Mouse (Mus musculus) stomach, postnatal 0 days (tissue): ENCODE results near the gene Clcn5. TPM values are rescaled to one million over a fixed set of nuclear protein-coding genes. Genes with fewer than 3 reads are reported as not detected.

Experiments used
- ATAC-seq: fragments of 200-750 bp; cut with Nextera tagmentation; 2 replicates; pipeline ENCODE4 v1.8.0; 2017; ENCODE audit not compliant: low FRiP score, low TSS enrichment
- DNase-seq: peaks from one replicate; pipeline ENCODE4 v3.0.0-alpha.2; 2016; ENCODE audit warnings: low spot score
- H3K27ac ChIP-seq: fragments of 300-500 bp; sonication (generic); replicated peaks from 2 replicates; pipeline ENCODE4 v1.5.1; 2014; ENCODE audit warnings: mild to moderate bottlenecking, control low read depth
- H3K27me3 ChIP-seq: fragments of 300-500 bp; sonication (generic); 2 replicates; pipeline ENCODE4 v1.6.1; 2014; ENCODE audit warnings: low read length; ENCODE audit not compliant: control insufficient read depth, insufficient read depth
- H3K36me3 ChIP-seq: fragments of 300-500 bp; sonication (generic); 2 replicates; pipeline ENCODE4 v1.6.1; 2014; ENCODE audit warnings: low read length, mixed read lengths; ENCODE audit not compliant: control insufficient read depth, insufficient read depth
- H3K4me1 ChIP-seq: fragments of 300-500 bp; sonication (generic); replicated peaks from 2 replicates; pipeline ENCODE4 v1.6.1; 2014; ENCODE audit warnings: antibody characterized with exemption; ENCODE audit not compliant: control insufficient read depth, insufficient read depth
- H3K4me2 ChIP-seq: fragments of 300-500 bp; sonication (generic); replicated peaks from 2 replicates; pipeline ENCODE4 v1.6.1; 2014; ENCODE audit warnings: low read depth, mild to moderate bottlenecking, control low read depth, moderate library complexity
- H3K4me3 ChIP-seq: fragments of 300-500 bp; sonication (generic); 2 replicates; pipeline ENCODE4 v1.5.1; 2014; ENCODE audit warnings: low read depth, low read length, control low read depth
- H3K9ac ChIP-seq: fragments of 300-500 bp; sonication (generic); 2 replicates; pipeline ENCODE4 v1.6.1; 2014; ENCODE audit warnings: mild to moderate bottlenecking, low read length, control low read depth, mixed read lengths
- H3K9me3 ChIP-seq: fragments of 300-500 bp; sonication (generic); 2 replicates; pipeline ENCODE4 v1.6.1; 2016; ENCODE audit warnings: low read length; ENCODE audit not compliant: control insufficient read depth
- CTCF ChIP-seq: IDR thresholded peaks from 2 replicates; pipeline ENCODE4 v1.5.1; 2016; ENCODE audit warnings: antibody characterized with exemption, low read depth, mild to moderate bottlenecking, moderate library complexity
- EP300 ChIP-seq: optimal IDR thresholded peaks from 2 replicates; pipeline ENCODE3; 2016; ENCODE audit warnings: antibody characterized with exemption
- WGBS: fragments of 180-500 bp; shearing (Covaris S2); extraction: QIAGEN DNeasy Blood & Tissue Kit; methylation state at CpG from one replicate; pipeline ENCODE4 v1.1.7; 2014; 5-methylcytosine and 5-hydroxymethylcytosine counted together
- microRNA counts: library from miRNA; unstranded; fragments of <30 nt; microRNA quantifications from one replicate; lab custom pipeline; 2015
- microRNA-seq: library from miRNA; unstranded; fragments of <30 nt; microRNA quantifications from one replicate; pipeline ENCODE4, GENCODE M21; 2016
- polyA plus RNA-seq: library from polyadenylated mRNA; unstranded; fragments of >200 nt; fragmentation: Nextera tagmentation; extraction: Ambion mirVana; gene quantifications from 2 replicates; pipeline ENCODE4 v1.2.1, GENCODE M21; 2015

Gene Clcn5
- polyA plus RNA-seq, 1 experiment from 2014 or later = 5.1 TPM

- TF ChIP-seq EP300 (no peak), CTCF (peak; percentile 51)
- no peaks in the 10 kb centered on the region for H3K9me3 ChIP-seq
- DNase-seq (no peak), ATAC-seq (no peak)
- H3K27ac ChIP-seq = no peak overlapping the region
- no peaks in the 10 kb centered on the region for H3K36me3 ChIP-seq
- WGBS = 60% methylated on average over 4 of the region's 4 CpGs
- no peak overlapping the region for H3K4me2 ChIP-seq
- no peaks in the 10 kb centered on the region for H3K4me1 ChIP-seq
- no peak overlapping the region for H3K4me3 ChIP-seq
- no peaks in the 10 kb centered on the region for H3K27me3 ChIP-seq
- H3K9ac ChIP-seq = no peak overlapping the region
These were observed 169.0 kb downstream of the Clcn5 start for GRCm38 (mm10) chrX:7150129-7150528.

DNA sequence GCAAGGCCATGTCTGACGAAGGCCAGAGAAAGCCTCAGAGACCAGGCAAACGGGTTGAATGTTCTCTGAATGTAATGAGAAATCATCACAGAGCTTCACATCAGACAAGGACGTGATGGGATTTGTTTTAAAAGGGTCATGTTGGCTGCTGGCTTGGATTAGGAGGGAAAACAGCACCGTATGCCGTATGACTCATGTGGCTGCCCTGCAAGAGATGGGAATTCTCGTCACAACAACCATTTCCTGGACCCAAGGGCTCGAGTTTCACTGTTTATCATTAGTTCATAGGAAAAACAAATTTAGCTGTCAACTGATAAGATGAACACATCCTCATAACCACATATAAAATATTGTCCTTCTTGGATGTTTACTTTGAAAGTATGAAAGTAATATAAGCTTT lies 173.0 kb downstream of the Clcn5 start:
- no peak for TF ChIP-seq EP300
- no peak for TF ChIP-seq CTCF

DNA sequence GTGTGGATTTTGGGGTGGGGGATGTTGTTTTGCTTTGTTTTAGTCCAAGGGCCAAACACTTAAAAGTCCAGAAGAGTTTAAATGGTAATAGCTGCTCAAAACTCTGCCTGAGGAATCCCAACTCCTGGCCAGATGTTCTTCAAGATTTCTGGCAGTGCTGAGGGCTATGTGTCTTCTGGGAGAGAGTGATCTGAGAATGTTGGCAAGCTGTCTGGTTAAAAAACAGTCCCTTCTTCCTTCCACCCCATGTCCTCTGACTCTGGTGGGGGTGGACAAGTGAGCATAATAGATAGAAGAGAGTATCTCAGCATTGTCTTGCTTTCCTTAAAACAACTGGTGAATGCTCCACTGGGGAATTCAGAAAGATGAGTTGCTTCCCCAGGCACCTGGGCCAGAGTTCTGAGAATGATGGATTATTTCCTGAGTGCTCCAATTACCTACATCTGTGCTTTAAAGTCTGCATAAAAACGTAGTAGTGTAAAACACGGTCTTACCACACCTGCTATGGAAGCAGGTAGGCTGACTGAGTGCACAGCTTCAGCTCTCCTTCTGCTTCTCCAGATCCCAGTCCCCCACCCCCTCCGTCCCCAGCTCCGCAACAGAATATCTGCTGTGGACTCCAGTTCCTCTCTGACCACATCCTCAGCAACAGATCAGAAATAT lies 197.4 kb downstream of the Clcn5 start:
- 53% methylated on average over 4 of the region's 4 CpGs for WGBS
- no peak overlapping the region for H3K9ac ChIP-seq
- no peak overlapping the region for H3K4me3 ChIP-seq
- no peaks in the 10 kb centered on the region for H3K9me3 ChIP-seq
- no peak for TF ChIP-seq CTCF
- TF ChIP-seq EP300 = no peak
- no peaks in the 10 kb centered on the region for H3K36me3 ChIP-seq
- H3K4me2 ChIP-seq = no peak overlapping the region
- no peaks in the 10 kb centered on the region for H3K27me3 ChIP-seq
- ATAC-seq = no peak
- H3K27ac ChIP-seq = no peak overlapping the region
- DNase-seq = no peak
- no peaks in the 10 kb centered on the region for H3K4me1 ChIP-seq

More for the DNA sequence above, 173.0 kb downstream of the Clcn5 start:
- no peak for ATAC-seq
- no peak overlapping the region for H3K27ac ChIP-seq
- H3K36me3 ChIP-seq = no peaks in the 10 kb centered on the region
- no peak overlapping the region for H3K4me3 ChIP-seq
- H3K27me3 ChIP-seq = no peaks in the 10 kb centered on the region
- H3K4me1 ChIP-seq = no peaks in the 10 kb centered on the region
- 41% methylated on average over 7 of the region's 7 CpGs for WGBS
- no peak for DNase-seq
- no peak overlapping the region for H3K9ac ChIP-seq
- no peak overlapping the region for H3K4me2 ChIP-seq
- no peaks in the 10 kb centered on the region for H3K9me3 ChIP-seq

- ATAC-seq (no peak), DNase-seq (no peak)
- no peak overlapping the region for H3K9ac ChIP-seq
- no peak overlapping the region for H3K4me2 ChIP-seq
- H3K27ac ChIP-seq = no peak overlapping the region
- WGBS = 71% methylated on average over 3 of the region's 3 CpGs
- H3K27me3 ChIP-seq = no peaks in the 10 kb centered on the region
- TF ChIP-seq CTCF = no peak
- TF ChIP-seq EP300 = no peak
- no peak overlapping the region for H3K4me3 ChIP-seq
- H3K9me3 ChIP-seq = no peaks in the 10 kb centered on the region
- H3K4me1 ChIP-seq = no peaks in the 10 kb centered on the region
- H3K36me3 ChIP-seq = no peaks in the 10 kb centered on the region
These were observed 204.3 kb downstream of the Clcn5 start for GRCm38 (mm10) chrX:7114885-7115284.

MicroRNAs within 50 kb of the gene (microRNA counts, 519-probe panel; counts per million panel counts)
- microRNA mmu-miR-188-3p (lab: Ali Mortazavi, UCI) (not detected), microRNA mmu-miR-188-5p (lab: Ali Mortazavi, UCI) (5,233 counts per million, percentile 59 among the panel's probes with 10 or more counts), microRNA mmu-miR-362-3p (lab: Ali Mortazavi, UCI) (3,777 counts per million, percentile 24 among the panel's probes with 10 or more counts), microRNA mmu-miR-362-5p (lab: Ali Mortazavi, UCI) (2,279 counts per million, percentile 4 among the panel's probes with 10 or more counts), microRNA mmu-miR-500 (lab: Ali Mortazavi, UCI) (not detected), microRNA mmu-miR-501-3p (lab: Ali Mortazavi, UCI) (1,241 counts per million, percentile 1 among the panel's probes with 10 or more counts), microRNA mmu-miR-501-5p (lab: Ali Mortazavi, UCI) (not detected), microRNA mmu-miR-532-3p (lab: Ali Mortazavi, UCI) (3,146 counts per million, percentile 13 among the panel's probes with 10 or more counts), microRNA mmu-miR-532-5p (lab: Ali Mortazavi, UCI) (4,815 counts per million, percentile 51 among the panel's probes with 10 or more counts)

Small RNAs within 50 kb of the gene (microRNA-seq; reads per million reads assigned to microRNA genes)
- gene Mir188 (785 reads per million, percentile 69 among the genes with 10 or more reads in this experiment), gene Mir362 (100 reads per million, percentile 45 among the genes with 10 or more reads in this experiment), gene Mir500 (348 reads per million, percentile 61 among the genes with 10 or more reads in this experiment), gene Mir501 (296 reads per million, percentile 59 among the genes with 10 or more reads in this experiment), gene Mir532 (1,271 reads per million, percentile 75 among the genes with 10 or more reads in this experiment)

Other genes starting within 250 kb of the Clcn5 start
- 0.41 and 0.46 TPM in 2 replicates for gene Usp27x, start 56.5 kb upstream of the Clcn5 start, polyA plus RNA-seq